Comparison of ENCODE assay signal across 20 mouse cellular contexts in genomic region chr11:19946721-19947120, GRCm38 (mm10).
"Had no signal": no experiment of that assay in that cellular context is flagged by ENCODE, and none has a peak within 500 bp of the region (broad histone marks: within the 10 kb centered on the region; RNA-seq: fewer than 3 reads in every experiment).

No protein-coding gene starts in this region.

- H3K4me2 ChIP-seq: kidney, embryonic 15.5 days; limb, embryonic 12.5 days; limb, embryonic 15.5 days; liver, embryonic 11.5 days; lung, embryonic 14.5 days; midbrain, embryonic 12.5 days; midbrain, embryonic 15.5 days; neural tube, embryonic 12.5 days; neural tube, embryonic 15.5 days had no signal

- H3K36me3 ChIP-seq: limb, embryonic 15.5 days; midbrain, embryonic 15.5 days; neural tube, embryonic 15.5 days had no signal

- H3K9ac ChIP-seq: kidney, embryonic 15.5 days; limb, embryonic 12.5 days; limb, embryonic 15.5 days; liver, embryonic 14.5 days; liver, postnatal 0 days; lung, embryonic 14.5 days; midbrain, embryonic 12.5 days; midbrain, embryonic 15.5 days; neural tube, embryonic 12.5 days; neural tube, embryonic 15.5 days had no signal

- DNase-seq: kidney, adult 8-10 months; kidney, postnatal 10 days; kidney, postnatal 36 days; left cerebral cortex, postnatal 4 days; liver, postnatal 0 days; lung, embryonic 14.5 days; retina, postnatal 1 day; thymus, adult 2 months; thymus, postnatal 25 days had no signal

- H3K4me3 ChIP-seq: kidney, embryonic 15.5 days; limb, embryonic 12.5 days; limb, embryonic 15.5 days; midbrain, embryonic 12.5 days; midbrain, embryonic 15.5 days; neural tube, embryonic 12.5 days; neural tube, embryonic 15.5 days had no signal

- ATAC-seq: liver, postnatal 0 days; lung, postnatal 0 days; midbrain, embryonic 15.5 days had no signal

- H3K27me3 ChIP-seq: kidney, embryonic 15.5 days; limb, embryonic 12.5 days; limb, embryonic 15.5 days; midbrain, embryonic 12.5 days; midbrain, embryonic 15.5 days; neural tube, embryonic 12.5 days; neural tube, embryonic 15.5 days had no signal

- H3K9me3 ChIP-seq: kidney, embryonic 15.5 days; limb, embryonic 12.5 days; limb, embryonic 15.5 days; midbrain, embryonic 12.5 days; midbrain, embryonic 15.5 days; neural tube, embryonic 12.5 days; neural tube, embryonic 15.5 days had no signal

- H3K27ac ChIP-seq: kidney, embryonic 15.5 days; limb, embryonic 12.5 days; limb, embryonic 15.5 days; liver, embryonic 14.5 days; macrophage; midbrain, embryonic 12.5 days; midbrain, embryonic 15.5 days; neural tube, embryonic 12.5 days; neural tube, embryonic 15.5 days had no signal

- H3K4me1 ChIP-seq: midbrain, embryonic 15.5 days had no signal
